Mouse (Mus musculus) neural tube, embryonic 12.5 days (tissue): ENCODE data around the gene Tshb. TPM values are rescaled to one million over a fixed set of nuclear protein-coding genes. Genes with fewer than 3 reads are reported as not detected.

Source experiments
- ATAC-seq: fragments of 200-750 bp; cut with Nextera tagmentation; 2 replicates; pipeline ENCODE4 v1.8.0; 2017; ENCODE audit warnings: low read depth, mild to moderate bottlenecking, moderate TSS enrichment, moderate library complexity; ENCODE audit not compliant: low FRiP score
- H3K27ac ChIP-seq: fragments of 300-500 bp; sonication (generic); 2 replicates; pipeline ENCODE4 v1.5.1; 2016
- H3K27me3 ChIP-seq: fragments of 300-500 bp; sonication (generic); replicated peaks from 2 replicates; pipeline ENCODE4 v1.6.1; 2016; ENCODE audit warnings: mild to moderate bottlenecking
- H3K36me3 ChIP-seq: fragments of 300-500 bp; sonication (generic); 2 replicates; pipeline ENCODE4 v1.6.1; 2016; ENCODE audit warnings: mild to moderate bottlenecking
- H3K4me1 ChIP-seq: fragments of 300-500 bp; sonication (generic); 2 replicates; pipeline ENCODE4 v1.6.1; 2016
- H3K4me2 ChIP-seq: fragments of 300-500 bp; sonication (generic); replicated peaks from 2 replicates; pipeline ENCODE4 v1.6.1; 2016; ENCODE audit warnings: mild to moderate bottlenecking
- H3K4me3 ChIP-seq: fragments of 300-500 bp; sonication (generic); 2 replicates; pipeline ENCODE4 v1.5.1; 2016
- H3K9ac ChIP-seq: fragments of 300-500 bp; sonication (generic); 2 replicates; pipeline ENCODE4 v1.6.1; 2016; ENCODE audit warnings: mild to moderate bottlenecking
- H3K9me3 ChIP-seq: fragments of 300-500 bp; sonication (generic); 2 replicates; pipeline ENCODE4 v1.6.1; 2016; ENCODE audit warnings: mild to moderate bottlenecking
- WGBS: fragments of 180-500 bp; shearing (Covaris S2); methylation state at CpG from one replicate; pipeline ENCODE4 v1.1.7; 2016; 5-methylcytosine and 5-hydroxymethylcytosine counted together
- polyA plus RNA-seq: library from polyadenylated mRNA; unstranded; fragments of >200 nt; fragmentation: Nextera tagmentation; extraction: Ambion mirVana; gene quantifications from 2 replicates; pipeline ENCODE4 v1.2.1, GENCODE M21; 2016

Gene Tshb
- polyA plus RNA-seq, 1 experiment from 2014 or later: 0.13 TPM

DNA sequence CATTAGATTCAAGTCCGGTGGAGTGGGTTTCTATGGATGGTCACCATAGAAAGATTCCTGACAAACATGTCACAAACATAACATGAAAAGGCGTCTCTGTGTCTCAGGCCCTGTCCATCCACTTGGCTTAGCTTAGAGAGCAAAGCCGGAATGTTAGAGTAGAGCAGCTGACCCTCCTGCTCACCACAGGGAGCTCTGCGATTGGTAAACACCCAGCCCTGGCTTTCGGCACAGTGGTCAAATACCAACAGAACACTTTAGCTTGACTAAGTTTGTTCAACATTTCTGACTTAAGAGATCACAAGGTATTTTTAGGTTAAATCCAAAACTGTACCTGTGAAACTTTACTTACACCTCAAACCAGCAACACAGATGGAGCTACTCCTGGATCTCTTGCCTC, 31.4 kb downstream of the Tshb start:
- Histone ChIP-seq H3K9ac (no peak overlapping the region), H3K36me3 (peaks cover 12% of the 10 kb centered on the region), H3K4me1 (peaks cover 7% of the 10 kb centered on the region; the same call in 1 of the 2 replicates), H3K4me3 (no peak overlapping the region), H3K9me3 (no peaks in the 10 kb centered on the region), H3K27ac (no peak overlapping the region), H3K4me2 (no peak overlapping the region), H3K27me3 (no peaks in the 10 kb centered on the region)
- ATAC-seq: no peak
- 80% methylated on average over 5 of the region's 5 CpGs for WGBS

DNA sequence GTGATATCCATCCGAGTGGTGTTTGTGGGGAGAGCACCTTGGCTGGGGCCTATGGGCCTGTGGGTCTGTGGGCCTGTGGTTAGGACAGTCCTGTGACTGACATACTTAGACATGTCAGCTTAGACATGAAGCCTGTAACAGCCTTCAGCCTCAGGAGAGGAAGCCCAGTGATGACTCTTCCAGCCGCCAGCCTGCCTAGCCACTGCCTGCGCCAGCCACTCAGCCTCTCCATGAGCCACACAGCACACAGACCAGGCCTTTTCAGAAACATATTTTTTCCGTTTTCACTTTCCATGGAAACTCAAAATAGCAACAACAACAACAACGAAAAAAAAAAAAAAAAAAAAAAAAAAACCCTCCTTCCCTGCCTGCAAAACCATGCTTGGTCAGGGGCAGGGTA, 33.8 kb downstream of the Tshb start:
- Histone ChIP-seq H3K4me2 (no peak overlapping the region), H3K36me3 (peaks cover 12% of the 10 kb centered on the region), H3K9me3 (no peaks in the 10 kb centered on the region), H3K27ac (no peak overlapping the region), H3K4me1 (peaks cover 7% of the 10 kb centered on the region), H3K27me3 (no peaks in the 10 kb centered on the region), H3K4me3 (no peak overlapping the region), H3K9ac (no peak overlapping the region)
- no peak for ATAC-seq
- whole genome bisulfite sequencing: 83% methylated on average over 5 of the region's 5 CpGs

DNA sequence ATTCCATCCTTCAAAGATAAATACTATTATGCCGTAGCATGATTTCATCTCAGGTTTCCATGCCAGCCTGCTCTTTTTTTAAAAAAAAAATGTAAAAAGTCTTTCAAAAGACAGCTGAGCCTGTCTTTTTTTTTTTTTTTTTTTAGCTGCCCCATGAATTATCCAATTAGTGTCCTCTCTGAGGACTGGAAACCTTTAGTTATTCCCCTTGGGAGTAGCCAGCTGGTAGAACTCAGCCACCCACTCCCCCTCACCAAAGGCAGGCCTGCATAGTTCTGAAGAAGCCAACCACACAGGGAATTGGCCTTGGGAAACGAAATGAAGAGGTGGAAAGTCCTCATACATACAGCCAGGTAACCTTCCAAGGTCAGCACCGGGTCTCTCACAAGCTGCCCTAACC, 34.5 kb downstream of the Tshb start:
- peaks cover 12% of the 10 kb centered on the region for H3K36me3 ChIP-seq
- H3K27me3 ChIP-seq: no peaks in the 10 kb centered on the region
- ATAC-seq: no peak
- no peak overlapping the region for H3K27ac ChIP-seq
- no peak overlapping the region for H3K4me3 ChIP-seq
- WGBS: 75% methylated on average over 3 of the region's 3 CpGs
- no peaks in the 10 kb centered on the region for H3K9me3 ChIP-seq
- no peak overlapping the region for H3K9ac ChIP-seq
- no peak overlapping the region for H3K4me2 ChIP-seq
- H3K4me1 ChIP-seq: peaks cover 7% of the 10 kb centered on the region

DNA sequence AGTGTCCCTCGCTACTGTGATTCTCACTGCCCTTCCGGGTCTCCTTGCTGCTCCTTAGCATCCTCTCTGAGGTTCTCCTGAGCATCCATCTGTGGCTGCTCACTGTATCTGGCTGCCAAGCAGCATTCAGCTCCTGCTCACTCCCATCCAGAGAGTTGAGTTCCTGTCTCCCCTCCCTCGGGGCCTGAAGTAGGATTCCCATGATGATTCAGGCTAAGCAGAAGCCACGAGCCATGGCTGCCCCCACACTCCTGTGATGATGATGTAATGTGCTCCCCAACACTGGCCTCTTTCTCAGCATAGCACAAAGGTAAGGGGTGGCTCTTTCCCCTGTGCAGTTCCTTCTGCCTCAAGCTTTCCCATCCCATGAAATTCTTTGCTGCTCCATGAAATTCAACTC, 36.3 kb downstream of the Tshb start:
- H3K27me3 ChIP-seq: no peaks in the 10 kb centered on the region
- 92% methylated on average over 4 of the region's 4 CpGs for WGBS
- H3K4me3 ChIP-seq: no peak overlapping the region
- no peak overlapping the region for H3K27ac ChIP-seq
- H3K4me2 ChIP-seq: no peak overlapping the region
- peaks cover 13% of the 10 kb centered on the region for H3K4me1 ChIP-seq
- H3K9ac ChIP-seq: no peak overlapping the region
- H3K9me3 ChIP-seq: no peaks in the 10 kb centered on the region
- no peak for ATAC-seq
- H3K36me3 ChIP-seq: peaks cover 4% of the 10 kb centered on the region; the same call in 1 of the 2 replicates

DNA sequence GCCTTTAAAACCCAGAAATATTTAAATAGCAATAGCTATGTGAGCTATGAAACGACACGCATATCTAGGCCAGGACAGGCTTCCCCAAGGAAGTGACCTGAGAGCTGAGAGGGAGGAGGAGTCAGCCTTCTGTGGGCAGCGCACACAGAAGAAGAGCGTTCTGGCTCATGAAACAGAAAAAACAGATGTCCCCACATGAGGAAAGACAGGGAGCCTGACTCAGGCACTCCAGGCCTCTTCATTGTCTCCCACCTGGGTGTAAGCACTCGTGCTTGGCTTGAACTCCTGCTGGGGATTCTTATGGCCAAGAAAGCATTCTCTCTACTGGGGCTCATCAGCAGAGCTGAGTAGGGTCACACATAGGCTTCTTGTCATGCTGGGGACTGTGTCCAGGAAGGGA, 37.9 kb downstream of the Tshb start:
- no peak for ATAC-seq
- 49% methylated on average over 5 of the region's 5 CpGs for WGBS

DNA sequence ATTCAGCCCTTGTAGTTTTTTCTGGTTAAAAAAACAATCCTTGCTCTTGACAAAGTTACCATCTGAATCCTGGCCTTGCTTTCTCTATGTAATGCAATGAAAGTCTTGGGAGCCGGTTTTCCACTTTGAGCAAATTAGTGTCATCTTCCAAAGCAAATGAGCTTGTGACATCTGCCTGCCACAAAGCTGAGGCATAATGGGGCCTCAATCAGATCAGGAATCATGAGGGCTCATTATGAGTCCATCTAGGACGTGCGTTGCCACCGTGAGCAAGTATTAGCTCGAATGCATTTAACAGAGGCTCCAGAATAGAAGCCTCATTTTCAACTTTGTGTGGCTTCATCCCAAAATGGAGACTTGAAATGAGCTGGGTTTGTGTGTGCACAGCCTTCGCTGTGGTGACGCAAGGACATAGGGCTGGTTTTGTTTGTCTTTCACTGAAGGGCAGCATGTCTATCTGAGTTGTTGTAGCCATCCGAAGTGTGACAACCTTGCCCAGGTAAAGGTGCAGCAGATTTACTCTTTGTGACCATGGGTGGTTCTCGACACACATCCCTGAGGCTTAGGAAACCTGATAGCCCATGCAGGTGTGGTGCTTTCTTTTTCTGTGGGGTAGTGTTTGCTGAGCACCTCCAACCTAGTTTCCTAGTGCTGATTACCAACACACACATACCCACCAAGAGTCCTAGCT, 38.6 kb downstream of the Tshb start:
- WGBS: 82% methylated on average over 9 of the region's 9 CpGs
- Histone ChIP-seq H3K27me3 (no peaks in the 10 kb centered on the region), H3K9ac (no peak overlapping the region), H3K9me3 (no peaks in the 10 kb centered on the region), H3K4me1 (peaks cover 13% of the 10 kb centered on the region), H3K36me3 (no peaks in the 10 kb centered on the region), H3K4me2 (no peak overlapping the region), H3K4me3 (no peak overlapping the region), H3K27ac (no peak overlapping the region)
- ATAC-seq: no peak

More for the DNA sequence above, 37.9 kb downstream of the Tshb start:
- Histone ChIP-seq H3K36me3 (no peaks in the 10 kb centered on the region), H3K4me1 (peaks cover 13% of the 10 kb centered on the region), H3K27ac (no peak overlapping the region), H3K9ac (no peak overlapping the region), H3K9me3 (no peaks in the 10 kb centered on the region), H3K4me3 (no peak overlapping the region), H3K27me3 (no peaks in the 10 kb centered on the region), H3K4me2 (no peak overlapping the region)

DNA sequence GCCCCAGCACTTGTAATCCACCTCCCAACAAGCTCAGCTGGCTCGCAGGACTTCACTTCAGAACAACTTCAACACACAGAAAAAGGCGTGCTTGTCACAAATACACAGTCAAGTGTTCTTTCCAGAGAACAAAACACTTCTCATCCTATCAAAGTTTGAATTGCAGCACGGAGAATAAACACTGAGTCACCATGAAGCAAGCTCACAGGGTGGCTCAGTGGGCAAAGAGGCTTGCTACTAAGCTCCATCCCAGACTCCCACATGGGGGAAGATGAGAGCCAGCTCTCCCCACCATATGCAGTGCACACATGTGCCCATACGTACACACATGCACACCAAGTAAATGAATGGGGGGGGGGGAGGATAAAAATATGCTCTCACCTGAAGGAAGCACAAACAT, 39.3 kb downstream of the Tshb start:
- H3K4me1 ChIP-seq: peaks cover 13% of the 10 kb centered on the region
- no peaks in the 10 kb centered on the region for H3K9me3 ChIP-seq
- no peak for ATAC-seq
- no peak overlapping the region for H3K27ac ChIP-seq
- WGBS: 74% methylated on average over 4 of the region's 4 CpGs
- H3K27me3 ChIP-seq: no peaks in the 10 kb centered on the region
- no peaks in the 10 kb centered on the region for H3K36me3 ChIP-seq
- H3K9ac ChIP-seq: no peak overlapping the region
- no peak overlapping the region for H3K4me3 ChIP-seq
- no peak overlapping the region for H3K4me2 ChIP-seq

DNA sequence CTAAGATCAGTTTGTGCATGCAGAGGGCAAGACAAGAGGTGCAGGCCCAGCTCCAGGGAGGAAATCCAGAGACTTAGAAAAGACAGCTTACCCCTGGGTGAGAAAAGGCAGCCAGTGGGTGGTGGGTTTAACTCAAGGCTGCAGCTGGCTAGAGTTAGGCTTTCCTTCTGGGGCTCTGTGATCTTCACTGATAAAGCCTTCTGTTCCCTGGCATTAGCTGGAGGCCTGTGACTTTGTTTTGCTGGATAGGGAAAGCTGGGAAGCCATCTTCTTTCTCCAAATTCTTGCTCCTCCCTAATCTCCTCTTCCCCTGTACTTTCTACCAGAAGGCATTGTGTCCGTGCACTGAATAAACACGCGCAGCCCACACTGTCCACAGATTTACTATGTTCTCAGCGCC, 39.8 kb downstream of the Tshb start:
- H3K36me3 ChIP-seq: no peaks in the 10 kb centered on the region
- 81% methylated on average over 4 of the region's 4 CpGs for WGBS
- peaks cover 13% of the 10 kb centered on the region for H3K4me1 ChIP-seq
- no peak overlapping the region for H3K4me3 ChIP-seq
- H3K9ac ChIP-seq: no peak overlapping the region
- no peak overlapping the region for H3K4me2 ChIP-seq
- no peaks in the 10 kb centered on the region for H3K9me3 ChIP-seq
- no peak for ATAC-seq
- H3K27ac ChIP-seq: no peak overlapping the region
- no peaks in the 10 kb centered on the region for H3K27me3 ChIP-seq

DNA sequence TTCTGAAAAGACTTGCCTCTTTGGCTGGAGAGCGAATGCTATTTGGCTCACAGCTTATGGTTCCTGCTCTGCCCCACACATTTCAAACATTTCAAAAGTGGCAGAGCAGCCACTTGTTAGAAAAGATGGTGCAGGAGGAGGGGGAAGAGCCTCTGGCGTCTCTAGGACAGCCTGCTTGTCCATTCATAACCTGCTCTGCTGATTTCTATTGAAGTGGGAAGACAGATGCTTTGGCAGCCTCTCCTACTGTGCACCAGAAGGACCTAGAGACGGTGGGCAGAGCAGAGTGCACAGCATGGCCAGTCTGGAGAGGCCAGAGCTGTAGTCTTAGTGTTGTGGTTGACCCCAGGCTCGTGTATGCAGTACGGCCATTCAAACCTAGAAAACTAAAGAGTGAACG, 43.6 kb downstream of the Tshb start:
- Histone ChIP-seq H3K4me1 (peaks cover 14% of the 10 kb centered on the region), H3K9ac (no peak overlapping the region), H3K4me3 (no peak overlapping the region), H3K4me2 (no peak overlapping the region), H3K27me3 (no peaks in the 10 kb centered on the region), H3K27ac (no peak overlapping the region), H3K9me3 (no peaks in the 10 kb centered on the region), H3K36me3 (no peaks in the 10 kb centered on the region)
- ATAC-seq: no peak
- WGBS: 81% methylated on average over 6 of the region's 6 CpGs

DNA sequence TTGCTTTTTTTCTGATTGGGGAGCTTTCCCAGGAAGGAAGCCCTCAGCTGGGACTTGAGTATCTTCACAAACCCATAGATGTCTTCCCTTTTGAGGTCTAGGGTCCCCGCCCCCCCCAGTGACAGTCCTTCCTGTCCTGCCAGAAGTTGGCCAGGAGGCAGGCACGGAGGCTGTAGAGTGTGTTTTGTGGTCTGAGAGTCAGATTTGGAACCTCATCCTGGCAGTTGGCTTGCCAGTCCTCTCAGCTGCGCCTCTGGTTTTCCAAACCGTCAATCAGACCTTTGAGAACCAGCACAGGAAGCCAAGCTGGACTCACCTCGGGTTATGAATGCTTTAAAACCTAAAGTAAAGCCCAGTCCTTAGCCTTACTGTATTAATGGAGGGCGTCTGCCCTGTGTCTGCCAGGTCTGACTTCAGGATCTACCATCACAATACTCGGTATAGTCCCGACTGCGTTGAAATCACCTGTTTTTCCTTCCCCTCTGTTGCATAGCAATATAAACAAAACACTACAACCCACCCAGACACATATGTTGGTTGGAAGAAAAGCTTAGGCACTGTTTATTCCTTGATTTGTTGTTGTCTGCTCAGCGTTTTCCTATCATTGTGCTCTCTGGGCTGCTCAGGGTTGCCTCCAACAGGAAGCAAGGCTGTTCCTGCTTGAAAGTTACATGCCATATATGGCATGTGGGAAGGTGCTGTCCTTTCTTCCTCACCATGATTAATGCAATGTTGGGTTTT, 44.2 kb downstream of the Tshb start:
- H3K9me3 ChIP-seq: no peaks in the 10 kb centered on the region
- H3K9ac ChIP-seq: no peak overlapping the region
- ATAC-seq: no peak
- no peak overlapping the region for H3K4me3 ChIP-seq
- H3K4me1 ChIP-seq: peaks cover 14% of the 10 kb centered on the region
- WGBS: 86% methylated on average over 10 of the region's 10 CpGs
- no peak overlapping the region for H3K27ac ChIP-seq
- no peaks in the 10 kb centered on the region for H3K36me3 ChIP-seq
- H3K4me2 ChIP-seq: no peak overlapping the region
- H3K27me3 ChIP-seq: peaks cover 3% of the 10 kb centered on the region; the same call in 1 of the 2 replicates

DNA sequence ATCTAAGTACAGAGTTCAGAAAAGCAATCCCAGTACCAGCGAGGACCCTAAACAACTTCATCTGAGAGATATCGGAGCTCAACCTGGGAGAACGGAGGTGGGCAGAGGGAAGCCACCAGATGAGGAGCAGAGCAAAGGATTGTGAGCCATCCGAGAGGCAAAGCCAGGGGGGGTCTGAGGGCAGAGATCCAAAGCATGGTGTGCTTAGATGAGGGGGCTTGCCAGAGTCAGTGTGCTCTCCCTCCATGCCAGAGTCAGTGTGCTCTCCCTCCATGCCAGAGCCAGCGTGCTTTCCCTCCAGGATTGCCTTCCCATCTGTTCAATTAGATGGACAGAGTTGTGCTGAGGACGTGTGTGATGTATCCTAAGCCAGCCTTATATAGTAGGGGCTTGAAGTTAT, 45.4 kb downstream of the Tshb start:
- Histone ChIP-seq H3K36me3 (no peaks in the 10 kb centered on the region), H3K27ac (no peak overlapping the region), H3K4me3 (no peak overlapping the region), H3K4me2 (no peak overlapping the region; the same call in 1 of the 2 replicates), H3K9ac (no peak overlapping the region), H3K9me3 (no peaks in the 10 kb centered on the region), H3K4me1 (peaks cover 9% of the 10 kb centered on the region), H3K27me3 (peaks cover 3% of the 10 kb centered on the region; the same call in 1 of the 2 replicates)
- WGBS: 81% methylated on average over 6 of the region's 6 CpGs
- ATAC-seq: no peak

DNA sequence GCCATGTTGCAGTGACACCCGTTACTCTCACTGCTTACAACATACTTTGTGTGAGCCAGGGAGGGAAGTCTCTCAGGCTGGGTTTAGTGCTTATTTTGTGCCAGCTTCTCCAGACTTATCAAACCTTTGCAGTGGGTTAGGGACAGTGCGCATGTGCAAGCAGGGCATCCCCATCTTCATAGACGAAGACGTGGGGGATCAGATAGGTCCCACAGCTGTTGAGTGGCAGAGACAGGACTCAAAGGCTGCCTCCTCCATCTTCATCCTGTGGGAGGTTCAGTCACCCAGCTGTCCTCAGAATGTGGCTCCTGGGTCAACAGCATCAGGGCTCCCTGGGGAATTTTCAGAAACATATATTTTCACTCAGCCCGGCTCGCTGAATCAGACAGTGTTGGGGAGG, 46.1 kb downstream of the Tshb start:
- Histone ChIP-seq H3K4me2 (peak overlapping the region; percentile 76; the same call in 1 of the 2 replicates), H3K4me1 (peaks cover 9% of the 10 kb centered on the region), H3K27ac (no peak overlapping the region), H3K36me3 (no peaks in the 10 kb centered on the region), H3K9ac (no peak overlapping the region), H3K27me3 (peaks cover 3% of the 10 kb centered on the region; the same call in 1 of the 2 replicates), H3K4me3 (no peak overlapping the region), H3K9me3 (no peaks in the 10 kb centered on the region)
- no peak for ATAC-seq
- WGBS: 79% methylated on average over 6 of the region's 6 CpGs
